Mouse (Mus musculus) testis, postnatal 14 days (tissue): ENCODE results near the gene Angptl6.

Source experiments
- DNase-seq: peaks from one replicate; pipeline ENCODE4 v3.0.0; 2021; ENCODE audit warnings: low spot score

Angptl6 gene

GRCm38 (mm10) chr9:20879097-20879792 is at the start of gene Angptl6:
Gene Angptl6, minus strand, starts transcription at chr9:20879727.
- DNase-seq = no peak

- DNase-seq = no peak
Measured at GRCm38 (mm10) chr9:20923258-20923657, 43.7 kb upstream of the Angptl6 start.

DNA sequence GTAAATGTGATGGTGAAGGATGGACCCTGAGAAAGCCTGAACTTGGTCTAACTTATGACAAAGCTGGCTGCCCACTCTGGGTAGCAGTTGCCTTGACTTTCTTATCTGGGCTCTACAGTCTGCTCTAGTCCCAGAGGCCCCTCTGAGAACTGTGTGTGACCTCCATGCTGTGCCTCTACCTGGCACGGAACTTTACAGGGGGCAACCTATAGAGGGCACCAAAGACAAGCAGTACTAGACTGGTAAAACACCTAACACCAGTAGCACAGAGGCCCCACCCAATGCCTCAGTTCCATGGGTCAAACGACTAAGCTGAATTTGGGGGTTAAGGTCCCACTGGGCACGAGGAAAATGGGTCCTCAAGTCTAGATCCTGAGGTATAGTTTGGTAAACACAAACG is 36.6 kb upstream of the Angptl6 start:
- DNase-seq = no peak

DNA sequence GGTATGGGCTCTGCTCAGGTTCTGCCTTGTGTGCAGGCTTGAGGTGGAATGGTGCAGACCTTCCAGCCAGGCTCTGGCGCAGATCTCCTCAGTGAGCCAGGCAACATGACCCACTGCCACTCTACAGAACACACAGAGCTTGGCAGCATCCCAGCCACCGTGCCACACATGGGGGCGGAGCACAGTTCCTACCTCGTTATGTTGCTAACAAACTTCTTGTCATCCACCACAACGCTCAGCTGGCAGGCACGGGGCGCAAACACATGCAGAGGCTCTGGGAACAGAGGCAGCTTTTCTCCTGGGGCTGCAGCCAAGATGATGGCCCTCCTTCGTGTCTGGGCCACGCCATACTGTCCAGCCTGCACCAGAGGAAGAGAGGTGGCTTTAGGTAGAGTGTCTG is 30.4 kb upstream of the Angptl6 start:
- no peak for DNase-seq

GRCm38 (mm10) chr9:20902174-20902491 is 22.6 kb upstream of the Angptl6 start:
- no peak for DNase-seq

- DNase-seq = no peak
Measured at GRCm38 (mm10) chr9:20901466-20902173, 22.1 kb upstream of the Angptl6 start.

DNA sequence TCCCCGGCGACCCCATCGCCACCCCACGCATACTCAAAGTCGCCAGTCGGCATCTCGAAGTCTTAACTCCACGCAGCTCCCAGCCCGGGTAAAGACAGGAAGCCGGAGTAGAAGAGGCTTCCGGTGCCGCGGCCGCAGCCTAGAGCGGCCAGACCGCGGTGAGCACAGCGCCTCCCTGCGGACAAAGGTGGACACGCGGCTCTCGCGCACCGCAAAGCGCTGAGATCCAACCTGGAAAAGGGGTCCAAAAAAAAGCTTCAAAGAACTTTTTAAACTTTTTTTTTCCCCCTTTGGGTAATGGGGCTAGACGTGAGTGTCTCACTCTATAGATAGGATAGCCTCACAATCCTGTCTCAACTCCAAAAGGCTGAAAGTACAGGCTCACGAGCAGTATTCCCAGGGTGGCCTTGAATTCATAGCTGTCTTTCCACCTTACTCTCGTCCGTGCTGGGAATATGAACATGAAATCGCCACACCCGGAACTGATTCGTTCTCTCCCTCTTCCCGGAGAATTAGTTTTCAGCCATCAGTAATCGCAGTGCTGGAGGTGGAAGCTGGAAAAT is 19.1 kb upstream of the Angptl6 start, which contains the start of gene Eif3g:
TSS of gene Eif3g (minus strand) at position 113 of the 563 bp plus-strand sequence.
- peak; percentile 88 for DNase-seq

- DNase-seq = no peak
Measured at GRCm38 (mm10) chr9:20897736-20898510, 18.4 kb upstream of the Angptl6 start.

DNA sequence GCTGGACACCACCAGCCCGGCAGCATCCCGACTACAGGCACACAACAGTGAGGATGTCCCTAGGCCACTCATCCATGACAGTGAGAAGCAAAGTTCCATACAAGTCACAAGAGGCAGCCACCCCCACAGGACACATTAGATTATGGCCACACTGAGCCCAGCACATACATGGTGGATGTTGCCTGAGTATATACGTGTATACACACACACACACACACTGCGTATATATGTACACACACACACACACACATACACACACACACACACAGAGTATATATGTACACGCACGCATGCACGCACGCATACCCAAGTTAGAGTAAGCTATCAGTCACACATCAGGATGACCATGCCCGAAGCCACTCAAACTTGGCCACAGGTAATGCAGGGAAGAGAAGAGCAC is 15.9 kb upstream of the Angptl6 start:
- DNase-seq = no peak

- no peak for DNase-seq
Measured at GRCm38 (mm10) chr9:20894629-20895028, 15.1 kb upstream of the Angptl6 start.

DNA sequence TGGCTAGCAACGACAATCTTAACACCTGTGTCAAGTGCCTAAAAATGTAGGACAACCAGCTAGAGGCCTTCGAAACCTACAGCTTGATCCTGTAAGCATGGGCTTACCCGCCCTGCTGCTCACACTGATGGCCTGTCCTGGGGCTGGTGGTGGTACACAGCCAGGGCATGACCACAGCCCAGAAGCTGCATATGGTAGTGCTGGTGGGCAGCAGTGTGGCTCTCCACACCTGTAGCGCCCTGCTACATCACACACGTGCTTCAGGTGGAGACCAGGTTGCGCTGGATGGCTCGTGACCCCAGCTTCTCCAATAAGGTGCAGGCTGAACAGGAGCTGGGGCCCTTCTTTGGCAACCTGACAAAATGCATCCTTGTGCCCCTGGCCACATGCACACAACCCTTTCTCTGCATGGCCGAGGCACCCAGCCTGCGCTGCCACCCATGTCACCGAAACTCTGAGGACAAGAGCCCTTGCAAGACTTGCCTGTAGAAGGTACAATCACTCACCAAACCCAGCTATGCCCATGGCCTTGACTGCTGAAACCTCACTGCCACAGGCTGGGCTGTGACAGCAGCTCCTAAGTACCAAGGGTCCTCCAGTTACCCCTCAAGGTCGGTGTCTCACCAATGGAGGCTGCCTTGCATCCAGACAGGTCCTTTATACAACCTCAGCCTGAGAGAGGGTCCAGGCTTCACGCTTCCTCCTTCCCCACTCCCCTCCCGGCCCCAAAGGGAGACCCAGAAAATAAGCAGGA is 14.2 kb upstream of the Angptl6 start:
- no peak for DNase-seq

DNA sequence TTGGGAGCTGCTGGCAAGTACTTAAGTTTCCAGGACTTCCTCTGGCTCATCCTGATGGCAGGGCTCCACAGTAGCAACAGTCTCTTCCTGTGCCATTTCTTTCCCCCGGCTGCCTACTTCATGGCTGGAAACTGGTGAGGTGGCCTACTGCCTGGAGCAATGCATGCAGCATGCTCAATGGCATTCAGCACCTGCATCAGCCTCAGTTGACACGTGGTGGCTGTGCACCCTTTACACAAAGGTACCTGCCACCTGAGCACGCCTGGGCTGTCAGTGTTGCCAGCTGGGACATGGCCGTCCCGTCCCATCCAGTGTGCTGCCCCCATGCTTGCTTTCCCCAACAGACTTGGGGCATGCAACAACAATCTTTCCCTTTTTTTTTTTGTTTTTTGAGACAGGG is 13.5 kb upstream of the Angptl6 start:
- no peak for DNase-seq

- no peak for DNase-seq
Measured at GRCm38 (mm10) chr9:20892104-20892653, 12.7 kb upstream of the Angptl6 start.

- no peak for DNase-seq
Measured at GRCm38 (mm10) chr9:20891339-20892103, 12.0 kb upstream of the Angptl6 start.

- DNase-seq = no peak
Measured at GRCm38 (mm10) chr9:20890411-20890810, 10.9 kb upstream of the Angptl6 start.

DNA sequence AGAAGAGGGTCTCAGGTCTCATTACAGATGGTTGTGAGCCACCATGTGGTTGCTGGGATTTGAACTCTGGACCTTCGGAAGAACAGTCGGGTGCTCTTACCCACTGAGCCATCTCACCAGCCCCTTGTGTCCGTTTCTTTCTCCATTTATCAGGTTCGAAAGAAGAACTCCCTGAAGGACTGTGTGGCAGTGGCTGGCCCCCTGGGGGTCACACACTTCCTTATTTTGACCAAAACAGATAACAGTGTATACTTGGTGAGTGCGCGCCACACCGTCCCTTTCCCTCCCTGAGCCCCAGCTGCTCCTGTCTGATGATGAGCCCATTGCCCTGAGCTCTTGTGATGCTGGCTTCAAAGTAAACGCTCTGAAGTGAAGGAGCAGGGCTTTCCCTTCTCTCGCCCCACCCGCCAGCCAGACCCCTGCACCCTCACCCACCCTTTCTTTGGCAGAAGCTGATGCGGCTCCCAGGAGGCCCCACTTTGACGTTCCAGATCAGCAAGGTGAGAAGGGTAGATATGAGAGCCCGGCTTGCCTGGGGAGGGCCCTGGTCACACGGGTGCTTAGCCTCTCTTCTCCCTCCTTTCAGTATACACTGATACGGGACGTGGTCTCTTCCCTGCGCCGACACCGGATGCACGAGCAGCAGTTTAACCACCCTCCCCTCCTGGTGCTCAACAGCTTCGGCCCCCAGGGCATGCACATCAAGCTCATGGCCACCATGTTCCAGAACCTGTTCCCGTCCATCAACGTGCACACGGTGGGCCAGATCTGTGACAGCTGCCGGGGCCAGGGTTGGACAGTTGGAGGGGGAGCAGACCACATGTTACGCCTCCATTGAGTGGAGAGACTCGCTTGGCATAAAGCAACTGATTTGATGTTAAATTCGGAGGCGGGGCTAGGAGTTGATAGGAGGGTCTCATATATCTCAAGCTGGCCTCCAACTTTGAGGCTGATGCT is 9.9 kb upstream of the Angptl6 start:
- DNase-seq = no peak

- DNase-seq = no peak
Measured at GRCm38 (mm10) chr9:20888386-20888765, 8.8 kb upstream of the Angptl6 start.

DNA sequence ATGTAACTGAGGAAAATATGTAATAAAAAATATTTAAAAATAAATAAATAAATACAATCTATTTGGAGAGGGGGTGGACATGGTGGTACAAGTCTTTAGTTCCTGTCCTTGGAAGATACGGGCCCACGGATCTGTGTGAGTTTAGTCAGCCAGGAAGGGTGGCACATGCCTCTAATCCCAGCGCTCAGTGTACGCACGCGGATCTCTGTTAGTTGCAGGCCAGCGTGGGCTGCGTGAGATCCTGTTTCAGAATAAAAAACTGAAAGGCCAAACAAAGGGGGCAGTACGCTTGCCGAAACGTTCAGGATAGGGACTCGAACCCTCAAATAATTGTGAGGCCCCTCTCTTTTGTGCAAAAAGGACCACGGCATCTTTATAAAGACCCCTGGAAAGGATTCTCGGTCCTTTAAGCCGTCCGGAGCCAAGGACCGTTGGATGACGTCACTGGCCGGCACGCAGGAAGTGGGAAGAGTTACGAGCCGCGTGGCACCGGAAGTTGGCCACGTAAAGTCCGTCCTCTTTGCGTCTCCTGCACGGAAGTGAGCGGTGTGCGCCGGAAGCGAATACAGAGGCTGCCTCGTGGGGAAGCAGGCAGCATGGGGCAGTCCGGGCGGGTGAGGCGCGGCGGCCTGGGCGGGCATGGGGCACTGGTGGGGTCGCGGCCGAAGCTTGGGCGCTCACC is 8.3 kb upstream of the Angptl6 start, which contains the start of gene Ppan:
TSS of gene Ppan (plus strand) at position 472 of the 682 bp plus-strand sequence.
- DNase-seq = peak; percentile 95

GRCm38 (mm10) chr9:20887191-20887590 is 7.7 kb upstream of the Angptl6 start:
- no peak for DNase-seq
